Mouse (Mus musculus): ENCODE measurements around the gene Cdh12. TPM values are rescaled to one million over a fixed set of nuclear protein-coding genes. Genes with fewer than 3 reads are reported as not detected.
A peak's percentile ranks its signal among the peaks of the same experiment; 100 is the strongest.

Cdh12 gene
- polyA plus RNA-seq, 1 experiment from 2014 or later: 10.5 TPM

DNA sequence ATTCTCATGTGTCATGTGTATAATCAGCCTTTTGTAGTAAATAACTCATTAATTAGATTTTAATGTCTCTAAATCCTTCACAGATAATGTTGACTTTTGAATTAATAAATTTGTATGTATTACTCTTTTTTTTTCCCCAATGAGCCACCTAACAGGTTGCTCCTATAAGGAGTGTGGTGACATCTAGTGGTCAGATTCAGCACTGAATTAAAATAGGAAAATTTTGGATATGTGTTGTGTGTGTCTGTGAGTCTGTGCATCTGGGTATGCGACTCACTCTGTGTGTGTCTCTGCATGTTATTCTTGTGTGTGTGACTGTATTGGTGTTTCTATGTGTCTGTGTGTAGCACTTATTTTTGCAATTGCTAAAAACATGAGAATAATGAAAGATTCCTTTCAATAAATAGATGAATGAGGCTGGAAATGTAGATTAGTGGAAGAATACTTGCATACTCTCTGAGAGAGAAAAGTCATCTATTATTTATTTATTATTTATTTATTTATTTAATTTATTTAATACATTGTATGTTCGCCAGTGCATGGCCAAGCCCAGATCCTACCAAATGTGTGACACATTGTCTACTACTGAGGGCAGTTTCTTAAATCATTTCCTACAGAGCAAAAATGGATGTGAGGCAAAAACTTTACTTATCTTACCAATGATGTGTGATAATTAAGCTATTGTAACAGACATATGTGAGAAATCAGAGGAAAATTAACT is 958.4 kb downstream of the Cdh12 start:
- Histone ChIP-seq H3K27me3 (replicated peaks) (no peaks in the 10 kb centered on the region), H3K4me3 (replicated peaks) (no peak overlapping the region), H3K4me1 (no peaks in the 10 kb centered on the region), H3K36me3 (no peaks in the 10 kb centered on the region), H3K27ac (replicated peaks) (no peak overlapping the region), H3K9ac (replicated peaks) (no peak overlapping the region), H3K9me3 (replicated peaks) (no peaks in the 10 kb centered on the region), H3K4me2 (no peak overlapping the region)
- ATAC-seq (ENCODE audit: low FRiP score): peak; percentile 73
- WGBS: 78% methylated on average over 2 of the region's 2 CpGs

DNA sequence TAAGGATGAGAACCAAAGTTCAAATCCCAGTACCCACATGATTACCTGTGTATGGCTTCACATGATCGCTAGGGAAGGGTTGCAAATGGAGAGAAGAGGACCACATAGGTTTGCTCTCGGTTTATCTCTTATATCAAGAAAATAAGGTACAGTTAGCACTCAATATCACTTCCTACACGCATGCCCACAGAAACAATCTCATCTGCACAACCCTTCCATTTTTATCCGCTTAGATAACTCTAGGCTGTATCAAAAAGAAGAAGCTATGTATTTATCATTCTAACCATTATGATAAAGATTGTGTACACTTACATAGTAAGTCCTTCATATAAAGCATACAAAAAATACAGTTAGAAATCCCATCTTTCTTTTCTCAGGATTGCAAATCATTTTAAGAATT is 988.3 kb downstream of the Cdh12 start:
- H3K4me2 ChIP-seq: no peak overlapping the region
- H3K27me3 ChIP-seq (replicated peaks): no peaks in the 10 kb centered on the region
- H3K9me3 ChIP-seq (replicated peaks): no peaks in the 10 kb centered on the region
- no peak overlapping the region for H3K9ac ChIP-seq (replicated peaks)
- H3K4me3 ChIP-seq (replicated peaks): no peak overlapping the region
- no peak overlapping the region for H3K27ac ChIP-seq (replicated peaks)
- 89% methylated on average over 4 of the region's 4 CpGs for WGBS
- H3K36me3 ChIP-seq: no peaks in the 10 kb centered on the region
- H3K4me1 ChIP-seq: no peaks in the 10 kb centered on the region
- no peak for ATAC-seq (ENCODE audit: low FRiP score)

DNA sequence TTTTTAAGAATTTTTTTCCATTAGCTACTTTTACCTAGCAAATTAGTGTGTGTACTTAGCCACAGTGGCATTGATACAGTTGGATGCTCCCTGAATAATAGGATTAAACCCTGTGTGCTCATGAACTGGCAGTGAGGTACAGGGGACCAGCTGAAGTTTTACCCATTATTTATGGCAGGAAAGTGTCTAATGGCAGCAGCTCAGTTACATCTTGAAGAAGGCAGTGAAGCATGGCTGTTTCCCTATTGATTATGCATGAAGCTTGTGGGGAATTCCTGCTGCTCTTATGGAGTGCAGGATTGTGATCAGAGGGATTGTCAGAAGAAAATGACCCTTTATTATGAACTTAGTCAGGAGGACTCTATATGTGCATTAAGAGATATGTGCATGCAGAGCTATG is 988.9 kb downstream of the Cdh12 start:
- Histone ChIP-seq H3K27me3 (replicated peaks) (no peaks in the 10 kb centered on the region), H3K4me3 (replicated peaks) (no peak overlapping the region), H3K4me2 (no peak overlapping the region), H3K27ac (replicated peaks) (no peak overlapping the region), H3K36me3 (no peaks in the 10 kb centered on the region), H3K9me3 (replicated peaks) (no peaks in the 10 kb centered on the region), H3K9ac (replicated peaks) (no peak overlapping the region), H3K4me1 (no peaks in the 10 kb centered on the region)
- no peak for ATAC-seq (ENCODE audit: low FRiP score)

DNA sequence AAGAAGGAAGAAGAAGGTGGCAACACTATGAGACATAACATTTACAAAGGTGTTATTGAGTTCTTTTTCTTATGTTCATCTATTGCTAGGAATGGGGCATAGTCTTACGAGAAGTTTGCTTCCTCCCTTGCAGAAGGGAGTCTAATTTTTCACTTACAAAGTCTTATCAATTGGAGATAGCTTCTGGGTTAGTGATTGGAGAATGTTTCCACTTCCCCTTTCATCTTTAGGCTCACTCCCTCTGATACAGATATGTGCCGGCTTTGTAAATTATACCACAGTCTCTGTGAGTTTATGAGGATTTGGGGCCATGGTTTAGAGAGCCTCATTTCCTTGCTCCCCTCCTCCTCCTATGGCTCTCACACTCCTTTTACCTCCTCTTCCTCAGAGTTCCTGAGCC is 1009.0 kb downstream of the Cdh12 start:
- no peaks in the 10 kb centered on the region for H3K27me3 ChIP-seq (replicated peaks)
- H3K9ac ChIP-seq (replicated peaks): no peak overlapping the region
- no peak overlapping the region for H3K4me2 ChIP-seq
- H3K27ac ChIP-seq (replicated peaks): no peak overlapping the region
- no peak overlapping the region for H3K4me3 ChIP-seq (replicated peaks)
- H3K9me3 ChIP-seq (replicated peaks): no peaks in the 10 kb centered on the region
- ATAC-seq (ENCODE audit: low FRiP score): no peak
- WGBS: 90% methylated on average over 2 of the region's 2 CpGs
- H3K36me3 ChIP-seq: no peaks in the 10 kb centered on the region
- H3K4me1 ChIP-seq: no peaks in the 10 kb centered on the region

DNA sequence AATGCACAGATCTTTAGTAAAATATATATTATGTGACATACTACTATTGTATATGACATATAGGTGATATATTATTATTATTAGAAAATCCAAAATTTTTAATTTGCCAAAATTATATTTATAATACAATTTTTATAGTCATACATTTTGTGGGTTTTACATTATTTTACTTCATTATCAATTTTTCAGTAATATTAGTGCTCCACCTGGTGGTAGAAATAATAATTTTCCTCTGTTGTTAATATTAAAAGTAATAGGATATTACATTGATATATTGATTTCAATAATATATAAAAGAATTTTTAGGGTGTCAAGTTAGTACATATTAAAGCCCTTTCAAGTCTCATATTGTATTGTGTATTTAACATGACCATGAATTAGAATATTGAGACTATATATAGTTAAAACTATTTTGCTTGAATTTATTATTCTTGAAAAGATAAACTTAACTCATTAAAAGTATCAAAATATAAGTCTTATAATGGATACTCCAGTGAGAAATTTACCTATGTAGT is 1070.3 kb downstream of the Cdh12 start:
- H3K4me3 ChIP-seq (replicated peaks): no peak overlapping the region
- no peak overlapping the region for H3K9ac ChIP-seq (replicated peaks)
- H3K4me1 ChIP-seq: no peaks in the 10 kb centered on the region
- H3K9me3 ChIP-seq (replicated peaks): no peaks in the 10 kb centered on the region
- H3K4me2 ChIP-seq: no peak overlapping the region
- no peak for ATAC-seq (ENCODE audit: low FRiP score)
- no peaks in the 10 kb centered on the region for H3K36me3 ChIP-seq
- no peaks in the 10 kb centered on the region for H3K27me3 ChIP-seq (replicated peaks)
- H3K27ac ChIP-seq (replicated peaks): no peak overlapping the region

DNA sequence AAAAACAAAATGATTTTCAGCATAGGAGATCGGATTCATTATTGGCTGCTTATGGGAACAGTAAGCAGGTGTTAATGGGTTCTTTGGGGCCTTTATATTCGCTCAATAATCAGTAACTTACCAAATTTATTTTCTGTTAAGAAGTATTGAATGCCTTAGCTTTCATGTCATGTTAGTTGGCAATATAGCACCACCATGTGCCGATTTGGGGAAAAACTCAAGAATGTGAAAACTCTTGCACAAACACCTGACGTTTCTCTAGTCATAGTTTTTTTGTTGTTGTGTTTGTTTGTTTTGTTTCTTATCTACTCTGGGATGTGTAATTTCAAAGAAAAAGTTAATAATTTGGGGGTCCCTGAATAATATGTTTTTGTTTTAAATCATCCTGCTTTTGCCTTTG is 1081.7 kb downstream of the Cdh12 start:
- no peak for ATAC-seq (ENCODE audit: low FRiP score)
- 56% methylated on average over 4 of the region's 4 CpGs for WGBS

DNA sequence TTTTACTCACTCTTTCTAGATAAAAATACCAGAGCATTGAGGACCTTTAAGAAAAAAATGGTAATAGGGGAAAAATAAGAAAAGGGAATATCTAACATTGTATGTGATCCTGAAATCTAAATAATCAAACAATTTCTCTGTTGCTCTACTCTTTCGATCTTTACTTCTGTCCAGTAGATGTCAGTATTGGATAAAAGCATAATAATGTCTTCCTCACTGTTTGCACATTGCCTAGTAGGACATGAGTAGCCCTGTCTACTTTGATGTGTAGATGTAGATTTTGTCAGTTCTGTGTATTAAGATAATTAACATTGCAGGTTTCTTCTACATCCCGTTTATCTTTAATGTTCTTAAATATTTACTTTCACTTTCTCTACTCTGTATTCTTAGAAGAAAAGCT is 1087.8 kb downstream of the Cdh12 start:
- Histone ChIP-seq H3K4me3 (replicated peaks) (no peak overlapping the region), H3K27ac (replicated peaks) (no peak overlapping the region), H3K9me3 (replicated peaks) (no peaks in the 10 kb centered on the region), H3K9ac (replicated peaks) (no peak overlapping the region), H3K4me1 (no peaks in the 10 kb centered on the region), H3K4me2 (no peak overlapping the region), H3K36me3 (no peaks in the 10 kb centered on the region), H3K27me3 (replicated peaks) (no peaks in the 10 kb centered on the region)
- WGBS: 65% methylated on average over 2 of the region's 2 CpGs
- peak; percentile 57; the same call in 1 of the 2 replicates for ATAC-seq (ENCODE audit: low FRiP score)

More for the DNA sequence above, 1081.7 kb downstream of the Cdh12 start:
- Histone ChIP-seq H3K4me1 (no peaks in the 10 kb centered on the region), H3K4me2 (no peak overlapping the region), H3K4me3 (replicated peaks) (no peak overlapping the region), H3K27ac (replicated peaks) (no peak overlapping the region), H3K27me3 (replicated peaks) (no peaks in the 10 kb centered on the region), H3K9me3 (replicated peaks) (no peaks in the 10 kb centered on the region), H3K36me3 (no peaks in the 10 kb centered on the region), H3K9ac (replicated peaks) (no peak overlapping the region)

DNA sequence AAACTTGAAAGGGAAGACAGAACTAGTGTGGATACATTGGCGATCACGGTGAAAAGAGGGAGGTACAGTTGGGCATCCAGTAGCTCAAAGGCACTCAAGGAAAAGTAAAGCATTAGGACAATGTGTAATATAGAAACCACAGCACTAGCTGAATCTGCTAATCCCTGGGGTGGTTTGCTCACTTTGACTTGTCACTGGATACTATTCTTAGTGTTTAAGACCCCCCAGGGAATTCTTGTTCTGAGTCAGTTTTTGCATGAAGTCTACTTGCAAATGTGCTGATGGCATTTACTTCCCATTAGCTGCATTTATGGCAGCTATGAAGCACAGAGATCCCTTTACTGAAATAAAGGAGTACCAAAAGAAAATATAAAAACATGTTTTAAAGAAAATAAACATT is 1095.7 kb downstream of the Cdh12 start:
- WGBS: 94% methylated on average over 2 of the region's 2 CpGs
- H3K27me3 ChIP-seq (replicated peaks): no peaks in the 10 kb centered on the region
- H3K4me2 ChIP-seq: no peak overlapping the region
- no peak overlapping the region for H3K27ac ChIP-seq (replicated peaks)
- no peak overlapping the region for H3K9ac ChIP-seq (replicated peaks)
- ATAC-seq (ENCODE audit: low FRiP score): no peak
- H3K4me3 ChIP-seq (replicated peaks): no peak overlapping the region
- no peaks in the 10 kb centered on the region for H3K4me1 ChIP-seq
- H3K9me3 ChIP-seq (replicated peaks): no peaks in the 10 kb centered on the region
- H3K36me3 ChIP-seq: no peaks in the 10 kb centered on the region

DNA sequence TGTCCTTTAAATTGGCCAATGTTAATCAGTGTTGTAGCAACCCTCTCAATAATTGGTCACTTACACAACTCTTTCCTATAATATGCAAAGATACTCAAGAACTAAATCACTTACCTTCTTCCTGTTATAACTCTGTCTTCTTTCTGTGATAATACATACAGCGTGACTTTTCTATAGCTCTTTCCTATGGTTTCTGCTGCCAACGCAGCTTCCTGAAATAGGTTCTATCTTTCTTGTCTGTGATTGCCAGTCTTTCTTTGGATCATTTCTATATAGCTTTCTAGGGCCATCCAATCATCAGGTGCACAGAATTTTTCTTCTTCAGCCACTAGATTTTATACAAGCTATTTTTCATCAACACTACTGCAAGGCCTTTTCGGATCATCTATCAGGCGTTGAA is 1106.9 kb downstream of the Cdh12 start:
- ATAC-seq (ENCODE audit: low FRiP score): no peak
- H3K4me3 ChIP-seq (replicated peaks): no peak overlapping the region
- no peaks in the 10 kb centered on the region for H3K4me1 ChIP-seq
- H3K9me3 ChIP-seq (replicated peaks): no peaks in the 10 kb centered on the region
- H3K36me3 ChIP-seq: no peaks in the 10 kb centered on the region
- no peak overlapping the region for H3K9ac ChIP-seq (replicated peaks)
- H3K4me2 ChIP-seq: no peak overlapping the region
- no peak overlapping the region for H3K27ac ChIP-seq (replicated peaks)
- no peaks in the 10 kb centered on the region for H3K27me3 ChIP-seq (replicated peaks)
- WGBS: 92% methylated on average over 4 of the region's 4 CpGs

DNA sequence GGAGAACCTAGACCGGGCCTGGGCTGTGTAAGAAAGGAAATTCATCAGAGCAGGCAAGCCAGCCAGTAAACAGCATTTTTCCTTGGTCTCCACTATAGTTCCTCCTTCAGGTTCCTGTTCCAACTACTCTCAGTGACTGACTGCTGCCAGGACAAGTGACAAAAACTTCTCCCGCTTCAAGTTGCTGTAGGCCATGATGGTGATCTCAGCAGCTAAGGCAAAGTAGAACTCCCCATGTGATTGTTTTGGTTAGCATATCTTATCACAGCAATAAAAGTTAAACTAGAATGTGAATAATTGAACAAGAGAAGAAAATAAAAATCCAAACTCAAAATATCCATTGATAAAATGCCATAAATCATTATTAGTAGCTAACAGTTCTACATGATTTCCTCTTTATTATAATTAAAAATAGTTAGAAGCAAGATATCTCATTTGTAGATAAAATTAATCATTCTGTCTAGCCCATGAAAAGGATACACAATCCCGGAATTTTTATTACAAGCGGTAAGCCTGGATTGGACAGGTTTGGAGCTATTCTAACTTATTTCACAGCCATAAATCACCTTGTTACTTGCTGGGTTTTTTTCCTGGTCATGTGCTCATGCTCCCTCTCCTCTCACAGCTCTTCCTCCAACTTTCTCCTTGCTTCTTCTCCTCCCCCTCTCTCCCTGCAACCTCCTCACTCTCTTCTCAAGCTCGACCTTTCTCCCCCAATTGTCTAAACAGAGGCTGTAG is 1117.4 kb downstream of the Cdh12 start:
- no peaks in the 10 kb centered on the region for H3K27me3 ChIP-seq (replicated peaks)
- ATAC-seq (ENCODE audit: low FRiP score): no peak
- no peak overlapping the region for H3K9ac ChIP-seq (replicated peaks)
- H3K27ac ChIP-seq (replicated peaks): no peak overlapping the region
- H3K4me1 ChIP-seq: no peaks in the 10 kb centered on the region
- no peaks in the 10 kb centered on the region for H3K36me3 ChIP-seq
- no peak overlapping the region for H3K4me2 ChIP-seq
- H3K9me3 ChIP-seq (replicated peaks): no peaks in the 10 kb centered on the region
- no peak overlapping the region for H3K4me3 ChIP-seq (replicated peaks)
- WGBS: 84% methylated on average over 5 of the region's 5 CpGs

DNA sequence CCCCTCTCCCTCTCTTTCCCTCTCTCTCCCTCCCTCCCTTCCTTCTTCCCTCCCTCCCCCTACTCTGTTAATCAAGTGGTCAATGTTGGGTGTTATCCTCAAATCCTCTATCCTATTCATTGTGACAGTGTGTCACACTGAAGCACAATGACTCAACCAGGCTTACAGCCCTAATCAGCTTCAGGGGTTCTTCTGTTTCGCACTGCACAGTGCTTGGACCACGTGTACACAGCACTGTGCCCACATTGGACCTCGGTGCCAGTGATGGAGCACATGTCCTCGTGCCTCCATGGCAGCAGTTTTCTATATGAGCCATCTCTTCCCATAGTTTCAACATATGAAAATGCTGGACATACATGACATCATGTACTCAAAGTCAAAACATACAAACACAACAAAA is 1155.4 kb downstream of the Cdh12 start:
- no peaks in the 10 kb centered on the region for H3K36me3 ChIP-seq
- H3K9ac ChIP-seq (replicated peaks): no peak overlapping the region
- ATAC-seq (ENCODE audit: low FRiP score): no peak
- H3K4me2 ChIP-seq: no peak overlapping the region
- H3K27me3 ChIP-seq (replicated peaks): no peaks in the 10 kb centered on the region
- H3K4me3 ChIP-seq (replicated peaks): no peak overlapping the region
- H3K4me1 ChIP-seq: no peaks in the 10 kb centered on the region
- no peak overlapping the region for H3K27ac ChIP-seq (replicated peaks)
- no peaks in the 10 kb centered on the region for H3K9me3 ChIP-seq (replicated peaks)
- 73% methylated on average over 4 of the region's 4 CpGs for WGBS
